Mouse (Mus musculus) forebrain, postnatal 0 days (tissue): Measurements from ENCODE around the gene Cytip. TPM values are rescaled to one million over a fixed set of nuclear protein-coding genes. Genes with fewer than 3 reads are reported as not detected.

ENCODE experiments used
- ATAC-seq: fragments of 200-750 bp; cut with Nextera tagmentation; 2 replicates; pipeline ENCODE4 v1.8.0; 2017; ENCODE audit warnings: mild to moderate bottlenecking, moderate library complexity
- DNase-seq: peaks from one replicate; pipeline ENCODE4 v3.0.0-alpha.2; 2015
- H3K27ac ChIP-seq: fragments of 300-500 bp; sonication (generic); 2 replicates; pipeline ENCODE4 v1.5.1; 2014; ENCODE audit warnings: low read depth, mild to moderate bottlenecking, antibody characterized with exemption, low read length, moderate library complexity, mixed read lengths
- H3K27me3 ChIP-seq: fragments of 300-500 bp; sonication (generic); 2 replicates; pipeline ENCODE4 v1.6.1; 2014; ENCODE audit warnings: mild to moderate bottlenecking, low read length, mixed read lengths; ENCODE audit not compliant: insufficient read depth
- H3K36me3 ChIP-seq: fragments of 300-500 bp; sonication (generic); 2 replicates; pipeline ENCODE4 v1.6.1; 2014; ENCODE audit warnings: mild to moderate bottlenecking, moderate library complexity; ENCODE audit not compliant: insufficient read depth
- H3K4me1 ChIP-seq: fragments of 300-500 bp; sonication (generic); 2 replicates; pipeline ENCODE4 v1.6.1; 2014; ENCODE audit warnings: antibody characterized with exemption; ENCODE audit not compliant: insufficient read depth
- H3K4me2 ChIP-seq: fragments of 300-500 bp; sonication (generic); 2 replicates; pipeline ENCODE4 v1.6.1; 2014; ENCODE audit warnings: low read depth, mild to moderate bottlenecking, moderate library complexity
- H3K4me3 ChIP-seq: fragments of 300-500 bp; sonication (generic); 2 replicates; pipeline ENCODE4 v1.5.1; 2014; ENCODE audit warnings: low read depth, low read length, mixed read lengths
- H3K9ac ChIP-seq: fragments of 300-500 bp; sonication (generic); 2 replicates; pipeline ENCODE4 v1.6.1; 2014; ENCODE audit warnings: mild to moderate bottlenecking
- H3K9me3 ChIP-seq: fragments of 300-500 bp; sonication (generic); 2 replicates; pipeline ENCODE4 v1.6.1; 2016; ENCODE audit warnings: low read length
- CTCF ChIP-seq: sonication (generic); IDR thresholded peaks from 2 replicates; pipeline ENCODE4 v1.5.1; 2016; ENCODE audit warnings: antibody characterized with exemption, control low read depth, low read depth
- WGBS: fragments of 180-500 bp; shearing (Covaris S2); extraction: QIAGEN DNeasy Blood & Tissue Kit; methylation state at CpG from one replicate; pipeline ENCODE4 v1.1.7; 2014; 5-methylcytosine and 5-hydroxymethylcytosine counted together
- polyA plus RNA-seq: library from polyadenylated mRNA; unstranded; fragments of >200 nt; fragmentation: Nextera tagmentation; extraction: Ambion mirVana; gene quantifications from 2 replicates; pipeline ENCODE4 v1.2.1, GENCODE M21; 2015
- total RNA-seq: library from RNA; depleted of rRNA; stranded (reverse); fragments of >200 nt; gene quantifications from 2 replicates; pipeline ENCODE4 v1.2.3, GENCODE M21; 2014

Gene Cytip
- total and polyA plus RNA-seq, 2 experiments from 2014 or later: 0.33 to 0.42 TPM

- Histone ChIP-seq H3K27me3 (no peaks in the 10 kb centered on the region), H3K4me2 (no peak overlapping the region), H3K4me1 (no peaks in the 10 kb centered on the region), H3K9ac (no peak overlapping the region), H3K36me3 (no peaks in the 10 kb centered on the region), H3K4me3 (no peak overlapping the region), H3K27ac (no peak overlapping the region), H3K9me3 (no peaks in the 10 kb centered on the region)
- 60% methylated on average over 1 of the region's 1 CpGs for WGBS
- no peak for TF ChIP-seq CTCF
- no peak for ATAC-seq
- DNase-seq: no peak
Measured at GRCm38 (mm10) chr2:58163457-58164181, 31.7 kb downstream of the Cytip start.

DNA sequence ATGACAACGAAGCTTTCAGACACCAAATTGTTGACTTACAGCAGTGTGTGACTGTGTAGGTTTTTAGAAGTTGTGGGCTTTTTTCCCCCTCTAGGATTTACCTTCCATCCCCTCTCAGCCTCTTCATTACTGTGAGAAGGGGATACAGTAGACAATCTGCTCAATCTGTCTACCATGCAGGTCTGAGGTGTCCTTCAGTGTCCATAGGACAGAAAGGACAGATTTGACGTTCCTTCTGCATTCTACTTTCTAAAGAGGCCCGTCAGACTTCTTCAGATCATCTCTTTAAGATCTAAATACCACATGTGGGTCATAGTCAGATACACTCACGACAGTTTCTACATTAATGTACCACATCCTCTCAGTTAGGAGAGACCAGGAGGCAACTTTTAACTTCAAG lies 33.5 kb downstream of the Cytip start:
- no peak for ATAC-seq
- no peaks in the 10 kb centered on the region for H3K4me1 ChIP-seq
- H3K27ac ChIP-seq: no peak overlapping the region
- no peaks in the 10 kb centered on the region for H3K27me3 ChIP-seq
- H3K9ac ChIP-seq: no peak overlapping the region
- 86% methylated on average over 4 of the region's 4 CpGs for WGBS
- no peak for DNase-seq
- no peak overlapping the region for H3K4me3 ChIP-seq
- no peak for TF ChIP-seq CTCF
- H3K4me2 ChIP-seq: no peak overlapping the region
- H3K36me3 ChIP-seq: no peaks in the 10 kb centered on the region
- H3K9me3 ChIP-seq: no peaks in the 10 kb centered on the region

DNA sequence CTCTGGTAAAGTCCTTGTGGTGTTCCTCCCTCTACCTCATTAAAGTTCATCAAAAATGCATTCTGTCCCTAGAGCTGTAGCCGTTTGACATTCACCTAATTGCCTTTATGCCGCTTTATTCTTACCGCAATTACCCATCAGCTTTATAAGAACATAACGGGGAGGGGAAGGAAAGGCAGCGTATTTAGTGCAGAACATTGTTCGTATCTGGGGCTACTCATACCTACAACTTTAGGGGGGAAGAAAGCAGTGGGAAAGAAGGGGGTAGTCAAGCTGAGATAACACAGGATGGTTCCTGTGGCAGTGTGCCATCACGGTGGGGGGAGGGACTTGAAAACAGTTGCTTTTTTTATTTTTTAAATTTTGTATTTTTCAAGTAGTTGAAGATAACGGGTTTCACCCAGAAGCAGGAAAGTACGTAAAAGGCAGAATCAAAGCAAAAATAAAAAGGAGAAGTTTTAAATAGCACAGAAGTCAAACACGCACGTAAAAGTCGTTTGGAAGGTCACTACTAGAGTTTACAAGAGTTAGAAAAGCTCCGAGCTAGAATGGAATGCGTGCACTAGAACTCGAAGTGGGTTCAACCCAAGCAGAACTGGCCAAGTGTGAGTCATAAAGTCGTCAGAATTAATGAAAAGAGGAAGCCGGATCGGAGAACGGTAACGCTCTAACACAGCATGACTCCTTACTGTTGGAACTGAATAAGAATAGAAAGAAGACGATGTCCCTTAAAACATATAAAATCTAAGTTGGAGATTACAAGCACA lies 34.6 kb downstream of the Cytip start:
- no peak for DNase-seq
- Histone ChIP-seq H3K4me3 (no peak overlapping the region), H3K4me2 (no peak overlapping the region), H3K27ac (no peak overlapping the region), H3K9me3 (no peaks in the 10 kb centered on the region), H3K4me1 (no peaks in the 10 kb centered on the region), H3K27me3 (no peaks in the 10 kb centered on the region), H3K36me3 (no peaks in the 10 kb centered on the region), H3K9ac (no peak overlapping the region)
- TF ChIP-seq CTCF: no peak
- 76% methylated on average over 21 of the region's 21 CpGs for WGBS
- ATAC-seq: no peak

GRCm38 (mm10) chr2:58159880-58160279 lies 35.5 kb downstream of the Cytip start:
- no peak for DNase-seq
- Histone ChIP-seq H3K27ac (no peak overlapping the region), H3K4me2 (no peak overlapping the region), H3K4me1 (no peaks in the 10 kb centered on the region), H3K9ac (no peak overlapping the region), H3K4me3 (no peak overlapping the region), H3K9me3 (no peaks in the 10 kb centered on the region), H3K36me3 (no peaks in the 10 kb centered on the region), H3K27me3 (no peaks in the 10 kb centered on the region)
- WGBS: 92% methylated on average over 13 of the region's 13 CpGs
- no peak for ATAC-seq
- TF ChIP-seq CTCF: no peak

DNA sequence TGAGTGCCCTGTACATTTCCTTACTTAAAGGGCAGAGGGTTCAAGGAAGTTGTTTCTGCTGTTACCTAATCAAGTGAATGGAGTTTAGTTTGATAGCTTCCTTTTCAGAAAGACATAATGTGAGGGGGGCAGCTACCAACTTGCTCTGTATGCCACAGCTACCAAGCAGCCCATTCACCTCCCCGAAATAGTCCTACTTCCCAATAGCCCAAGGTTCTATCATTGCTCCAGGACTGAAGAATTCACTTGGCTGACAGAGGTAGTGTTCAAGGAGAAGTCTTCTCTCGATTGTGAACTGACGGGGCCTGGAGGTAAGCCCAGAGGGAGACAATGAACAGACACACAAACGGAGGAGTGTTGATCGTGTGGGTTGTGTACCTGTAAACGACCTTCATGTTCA lies 36.2 kb downstream of the Cytip start:
- no peaks in the 10 kb centered on the region for H3K4me1 ChIP-seq
- ATAC-seq: no peak
- no peaks in the 10 kb centered on the region for H3K36me3 ChIP-seq
- H3K27ac ChIP-seq: no peak overlapping the region
- no peaks in the 10 kb centered on the region for H3K27me3 ChIP-seq
- H3K4me2 ChIP-seq: no peak overlapping the region
- no peaks in the 10 kb centered on the region for H3K9me3 ChIP-seq
- no peak overlapping the region for H3K9ac ChIP-seq
- DNase-seq: no peak
- no peak for TF ChIP-seq CTCF
- WGBS: 91% methylated on average over 6 of the region's 6 CpGs
- no peak overlapping the region for H3K4me3 ChIP-seq

GRCm38 (mm10) chr2:58158539-58158938 lies 36.8 kb downstream of the Cytip start:
- no peaks in the 10 kb centered on the region for H3K27me3 ChIP-seq
- WGBS: 93% methylated on average over 5 of the region's 5 CpGs
- H3K4me1 ChIP-seq: no peaks in the 10 kb centered on the region
- no peak overlapping the region for H3K27ac ChIP-seq
- no peak for ATAC-seq
- no peak for TF ChIP-seq CTCF
- H3K36me3 ChIP-seq: no peaks in the 10 kb centered on the region
- no peak for DNase-seq
- no peak overlapping the region for H3K9ac ChIP-seq
- H3K4me2 ChIP-seq: no peak overlapping the region
- H3K9me3 ChIP-seq: no peaks in the 10 kb centered on the region
- no peak overlapping the region for H3K4me3 ChIP-seq

DNA sequence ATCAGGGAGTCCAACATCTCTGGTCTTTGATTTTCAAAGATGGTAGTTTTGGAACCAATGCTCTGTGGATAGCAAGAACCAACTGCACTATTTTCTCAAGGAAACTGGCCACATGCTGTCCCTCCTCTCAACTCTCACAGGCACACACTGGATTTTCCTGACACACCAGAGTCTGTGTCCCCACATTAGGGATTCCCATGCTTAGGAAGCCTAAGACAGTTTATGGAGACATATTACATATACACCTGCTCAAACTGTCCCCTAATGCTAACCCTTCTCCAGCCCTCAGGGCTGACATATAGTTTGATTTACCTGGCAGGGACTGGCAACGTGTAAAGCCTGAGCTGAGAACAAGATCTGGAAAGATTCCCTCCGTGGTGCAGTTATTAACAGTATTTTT lies 37.2 kb downstream of the Cytip start:
- DNase-seq (no peak), ATAC-seq (no peak)
- H3K4me3 ChIP-seq: no peak overlapping the region
- H3K27ac ChIP-seq: no peak overlapping the region
- no peaks in the 10 kb centered on the region for H3K27me3 ChIP-seq
- no peak overlapping the region for H3K9ac ChIP-seq
- H3K36me3 ChIP-seq: no peaks in the 10 kb centered on the region
- no peaks in the 10 kb centered on the region for H3K4me1 ChIP-seq
- TF ChIP-seq CTCF: no peak
- no peak overlapping the region for H3K4me2 ChIP-seq
- H3K9me3 ChIP-seq: no peaks in the 10 kb centered on the region
- 84% methylated on average over 2 of the region's 2 CpGs for WGBS
